Mouse (Mus musculus): ENCODE data around the gene Gm10762. TPM values are rescaled to one million over a fixed set of nuclear protein-coding genes. Genes with fewer than 3 reads are reported as not detected.

The Gm10762 gene
- polyA plus RNA-seq, 1 experiment, result 0.72 TPM

DNA sequence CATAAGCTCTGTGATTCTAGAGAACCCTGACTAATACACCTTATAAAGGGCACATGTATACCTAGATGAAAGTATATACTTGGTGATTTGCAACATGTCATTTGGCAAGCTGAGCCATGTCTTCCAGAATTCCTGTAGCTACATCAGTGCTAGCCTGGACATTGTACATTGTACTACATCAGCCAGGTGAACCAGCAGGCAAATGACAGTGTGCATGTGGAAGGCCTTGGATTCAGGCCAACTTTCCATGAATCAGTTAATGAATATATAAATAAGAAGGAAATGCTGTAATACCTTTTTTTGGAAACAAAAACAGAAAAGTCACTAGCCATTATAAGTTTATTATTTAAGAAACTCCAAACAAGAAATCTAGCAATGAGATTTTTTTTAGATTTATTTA lies 13.3 kb downstream of the Gm10762 start:
- Histone ChIP-seq H3K4me1 (ENCODE audit: control insufficient read depth, insufficient read depth, low read length) (no peaks in the 10 kb centered on the region), H3K9ac (ENCODE audit: low read depth, poor library complexity, severe bottlenecking) (no peak overlapping the region), H3K9me3 (replicated peaks; ENCODE audit: control insufficient read depth, insufficient read depth, low read length, poor library complexity, severe bottlenecking) (no peaks in the 10 kb centered on the region), H3K27ac (ENCODE audit: insufficient read depth, low read length) (no peak overlapping the region), H3K4me3 (ENCODE audit: low read depth, low read length) (no peak overlapping the region), H3K27me3 (ENCODE audit: control insufficient read depth, insufficient read depth, low read length, poor library complexity, severe bottlenecking) (no peaks in the 10 kb centered on the region), H3K36me3 (ENCODE audit: control insufficient read depth, insufficient read depth, low read length, poor library complexity, severe bottlenecking) (no peaks in the 10 kb centered on the region)
- TF ChIP-seq EP300 (IDR thresholded peaks at IDR 0.05; ENCODE audit: insufficient read depth, low read depth, low read length) (no peak), POLR2A (IDR thresholded peaks at IDR 0.05; ENCODE audit: insufficient read depth, low read length) (no peak), CTCF (IDR thresholded peaks at IDR 0.05; ENCODE audit: low read depth, low read length) (no peak)

- no peak for TF ChIP-seq EP300 (IDR thresholded peaks at IDR 0.05; ENCODE audit: insufficient read depth, low read depth, low read length)
- peak; percentile 30 for TF ChIP-seq CTCF (IDR thresholded peaks at IDR 0.05; ENCODE audit: low read depth, low read length)
- Histone ChIP-seq H3K9me3 (replicated peaks; ENCODE audit: control insufficient read depth, insufficient read depth, low read length, poor library complexity, severe bottlenecking) (no peaks in the 10 kb centered on the region), H3K27ac (ENCODE audit: insufficient read depth, low read length) (no peak overlapping the region), H3K4me1 (ENCODE audit: control insufficient read depth, insufficient read depth, low read length) (no peaks in the 10 kb centered on the region), H3K9ac (ENCODE audit: low read depth, poor library complexity, severe bottlenecking) (no peak overlapping the region), H3K36me3 (ENCODE audit: control insufficient read depth, insufficient read depth, low read length, poor library complexity, severe bottlenecking) (no peaks in the 10 kb centered on the region), H3K4me3 (ENCODE audit: low read depth, low read length) (no peak overlapping the region), H3K27me3 (ENCODE audit: control insufficient read depth, insufficient read depth, low read length, poor library complexity, severe bottlenecking) (no peaks in the 10 kb centered on the region)
These were observed 19.4 kb downstream of the Gm10762 start for GRCm38 (mm10) chr2:128947962-128948588.

GRCm38 (mm10) chr2:128943538-128944528 lies 23.7 kb downstream of the Gm10762 start, which contains the start of gene Zc3h8:
Zc3h8 (minus strand) TSS chr2:128944077.
- no peaks in the 10 kb centered on the region for H3K9me3 ChIP-seq (replicated peaks; ENCODE audit: control insufficient read depth, insufficient read depth, low read length, poor library complexity, severe bottlenecking)
- H3K27me3 ChIP-seq (ENCODE audit: control insufficient read depth, insufficient read depth, low read length, poor library complexity, severe bottlenecking), result no peaks in the 10 kb centered on the region
- H3K36me3 ChIP-seq (ENCODE audit: control insufficient read depth, insufficient read depth, low read length, poor library complexity, severe bottlenecking), result peaks cover 7% of the 10 kb centered on the region; the same call in 1 of the 2 replicates
- H3K27ac ChIP-seq (ENCODE audit: insufficient read depth, low read length), result no peak within 1 kb of the TSS
- H3K4me3 ChIP-seq (ENCODE audit: low read depth, low read length), result peak within 1 kb of the TSS; percentile 43
- peak within 1 kb of the TSS; percentile 76 for H3K9ac ChIP-seq (ENCODE audit: low read depth, poor library complexity, severe bottlenecking)
- H3K4me1 ChIP-seq (ENCODE audit: control insufficient read depth, insufficient read depth, low read length), result no peaks in the 10 kb centered on the region
- TF ChIP-seq EP300 (IDR thresholded peaks at IDR 0.05; ENCODE audit: insufficient read depth, low read depth, low read length) (no peak), CTCF (IDR thresholded peaks at IDR 0.05; ENCODE audit: low read depth, low read length) (no peak), POLR2A (IDR thresholded peaks at IDR 0.05; ENCODE audit: insufficient read depth, low read length) (peak; percentile 68)

GRCm38 (mm10) chr2:128936256-128936655 lies 31.3 kb downstream of the Gm10762 start:
- Histone ChIP-seq H3K27me3 (ENCODE audit: control insufficient read depth, insufficient read depth, low read length, poor library complexity, severe bottlenecking) (no peaks in the 10 kb centered on the region), H3K9me3 (replicated peaks; ENCODE audit: control insufficient read depth, insufficient read depth, low read length, poor library complexity, severe bottlenecking) (no peaks in the 10 kb centered on the region), H3K27ac (ENCODE audit: insufficient read depth, low read length) (no peak overlapping the region), H3K36me3 (ENCODE audit: control insufficient read depth, insufficient read depth, low read length, poor library complexity, severe bottlenecking) (peaks cover 21% of the 10 kb centered on the region), H3K4me1 (ENCODE audit: control insufficient read depth, insufficient read depth, low read length) (no peaks in the 10 kb centered on the region), H3K4me3 (ENCODE audit: low read depth, low read length) (no peak overlapping the region), H3K9ac (ENCODE audit: low read depth, poor library complexity, severe bottlenecking) (no peak overlapping the region)
- TF ChIP-seq POLR2A (IDR thresholded peaks at IDR 0.05; ENCODE audit: insufficient read depth, low read length) (no peak), CTCF (IDR thresholded peaks at IDR 0.05; ENCODE audit: low read depth, low read length) (no peak), EP300 (IDR thresholded peaks at IDR 0.05; ENCODE audit: insufficient read depth, low read depth, low read length) (no peak)

DNA sequence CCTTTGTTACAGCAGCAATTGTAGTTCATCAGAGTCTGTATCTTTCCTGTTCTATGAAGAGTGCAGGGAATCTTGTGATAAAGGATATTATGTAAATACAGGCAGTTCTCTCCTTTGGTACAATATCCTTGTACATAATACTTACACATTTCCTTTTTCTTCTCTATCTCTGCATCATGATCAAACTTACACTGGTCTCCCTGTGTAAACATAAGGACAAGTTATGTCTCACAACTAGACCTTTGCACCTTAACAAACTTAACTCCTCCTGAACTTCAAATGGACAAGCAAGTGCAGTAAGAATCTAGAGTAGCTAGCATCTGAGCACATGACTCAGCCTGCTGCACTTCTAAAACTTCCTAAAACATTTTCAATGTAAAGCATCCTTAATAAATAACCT lies 36.8 kb downstream of the Gm10762 start:
- Histone ChIP-seq H3K9ac (ENCODE audit: low read depth, poor library complexity, severe bottlenecking) (no peak overlapping the region), H3K4me1 (ENCODE audit: control insufficient read depth, insufficient read depth, low read length) (no peaks in the 10 kb centered on the region), H3K36me3 (ENCODE audit: control insufficient read depth, insufficient read depth, low read length, poor library complexity, severe bottlenecking) (peaks cover 15% of the 10 kb centered on the region), H3K4me3 (ENCODE audit: low read depth, low read length) (no peak overlapping the region), H3K9me3 (replicated peaks; ENCODE audit: control insufficient read depth, insufficient read depth, low read length, poor library complexity, severe bottlenecking) (no peaks in the 10 kb centered on the region), H3K27me3 (ENCODE audit: control insufficient read depth, insufficient read depth, low read length, poor library complexity, severe bottlenecking) (no peaks in the 10 kb centered on the region), H3K27ac (ENCODE audit: insufficient read depth, low read length) (no peak overlapping the region)
- TF ChIP-seq EP300 (IDR thresholded peaks at IDR 0.05; ENCODE audit: insufficient read depth, low read depth, low read length), result no peak

DNA sequence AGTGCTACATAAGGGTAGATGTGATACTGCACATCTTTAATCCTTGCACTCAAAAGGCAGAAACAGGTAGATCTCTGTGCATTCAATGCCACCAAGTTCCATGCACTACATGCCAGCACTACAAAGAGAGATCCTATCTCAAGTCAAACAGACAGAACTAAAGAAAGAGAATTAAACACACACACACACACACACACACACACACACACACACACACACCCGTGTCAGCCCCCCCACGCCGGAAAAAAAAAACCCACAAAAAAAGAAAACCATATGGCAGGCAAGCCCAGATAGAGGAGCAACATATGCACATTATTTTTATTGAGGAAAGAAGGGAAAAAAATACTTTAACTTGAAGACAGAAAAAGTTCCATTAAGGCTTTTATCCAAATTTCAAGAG lies 39.1 kb downstream of the Gm10762 start:
- Histone ChIP-seq H3K9me3 (replicated peaks; ENCODE audit: control insufficient read depth, insufficient read depth, low read length, poor library complexity, severe bottlenecking) (no peaks in the 10 kb centered on the region), H3K4me3 (ENCODE audit: low read depth, low read length) (no peak overlapping the region), H3K4me1 (ENCODE audit: control insufficient read depth, insufficient read depth, low read length) (no peaks in the 10 kb centered on the region), H3K9ac (ENCODE audit: low read depth, poor library complexity, severe bottlenecking) (no peak overlapping the region), H3K36me3 (ENCODE audit: control insufficient read depth, insufficient read depth, low read length, poor library complexity, severe bottlenecking) (peaks cover 5% of the 10 kb centered on the region; the same call in 1 of the 2 replicates), H3K27ac (ENCODE audit: insufficient read depth, low read length) (no peak overlapping the region), H3K27me3 (ENCODE audit: control insufficient read depth, insufficient read depth, low read length, poor library complexity, severe bottlenecking) (no peaks in the 10 kb centered on the region)
- TF ChIP-seq EP300 (IDR thresholded peaks at IDR 0.05; ENCODE audit: insufficient read depth, low read depth, low read length) (no peak), POLR2A (IDR thresholded peaks at IDR 0.05; ENCODE audit: insufficient read depth, low read length) (no peak), CTCF (IDR thresholded peaks at IDR 0.05; ENCODE audit: low read depth, low read length) (no peak)

Data from ES-Bruce4 (cell line).